Mouse (Mus musculus) CH12.LX (cell line): ENCODE measurements at regions not wholly inside any gene's neighbourhood (a gene's known extent, or its start where the extent isn't known, plus 50 kb on each side); places are given as distances from the start of the nearest gene placed in this dataset.

ENCODE experiments used
- DNase-seq: peaks from one replicate; pipeline ENCODE4 v3.0.0-alpha.2; 2013; ENCODE audit errors: extremely low read depth
- H3K27ac ChIP-seq: 2 replicates; pipeline ENCODE4 v1.5.1; 2012; ENCODE audit warnings: low read depth, mild to moderate bottlenecking, control low read depth, moderate library complexity; ENCODE audit not compliant: insufficient read depth
- H3K27me3 ChIP-seq: replicated peaks from 2 replicates; pipeline ENCODE3; 2012; ENCODE audit warnings: inconsistent platforms
- H3K36me3 ChIP-seq, 2 experiments: replicated peaks in 1 of 2; 2 replicates each; pipeline versions ENCODE3 to v1.6.1; 2012; ENCODE audit warnings: inconsistent platforms in 1 of 2, low read length in 1 of 2, mild to moderate bottlenecking in 1 of 2, mixed read lengths in 1 of 2, moderate library complexity in 1 of 2; ENCODE audit not compliant: control insufficient read depth in 1 of 2, insufficient read depth in 1 of 2
- H3K4me1 ChIP-seq, 2 experiments: 2 replicates each; pipeline ENCODE4 v1.6.1; 2012; ENCODE audit warnings: inconsistent platforms in 1 of 2, moderate library complexity in 1 of 2; ENCODE audit not compliant: insufficient read depth in 2 of 2, control insufficient read depth in 1 of 2
- H3K4me2 ChIP-seq: 2 replicates; pipeline ENCODE4 v1.6.1; 2012; ENCODE audit warnings: low read depth, mild to moderate bottlenecking, control low read depth; ENCODE audit not compliant: poor library complexity, insufficient read depth, severe bottlenecking
- H3K4me3 ChIP-seq, 3 experiments: fragments of 150-350 bp in 1 of 3; sonication (generic) in 1 of 3; replicated peaks in 1 of 3; 2 replicates each; pipeline versions ENCODE3 to v1.5.1; 2011 to 2012; ENCODE audit warnings: low read depth in 2 of 3, low read length in 2 of 3, mild to moderate bottlenecking in 2 of 3, moderate library complexity in 2 of 3, control low read depth in 1 of 3, improper control_type of control experiment in 1 of 3, inconsistent platforms in 1 of 3, mixed read lengths in 1 of 3; ENCODE audit not compliant: poor library complexity in 1 of 3
- H3K79me2 ChIP-seq: replicated peaks from 2 replicates; pipeline ENCODE4 v1.6.1; 2012; ENCODE audit warnings: mild to moderate bottlenecking, moderate library complexity; ENCODE audit not compliant: control insufficient read depth, poor library complexity, insufficient read depth, severe bottlenecking; ENCODE audit errors: extremely low read depth
- H3K9ac ChIP-seq: 2 replicates; pipeline ENCODE4 v1.6.1; 2012; ENCODE audit warnings: low read depth, mild to moderate bottlenecking, control low read depth, moderate library complexity; ENCODE audit not compliant: insufficient read depth
- H3K9me3 ChIP-seq: replicated peaks from 2 replicates; pipeline ENCODE3; 2012; ENCODE audit warnings: low read length, inconsistent platforms, mixed read lengths
- CHD1 ChIP-seq: IDR thresholded peaks from 2 replicates; pipeline ENCODE4 v1.6.1; 2012; ENCODE audit warnings: low read depth, low read length, improper control_type of control experiment, inconsistent platforms
- CHD2 ChIP-seq: IDR thresholded peaks from 2 replicates; pipeline ENCODE4 v1.6.1; 2011; ENCODE audit warnings: low read length, improper control_type of control experiment
- E2F4 ChIP-seq: IDR thresholded peaks from 2 replicates; pipeline ENCODE4 v1.6.1; 2011; ENCODE audit warnings: low read depth, low read length, improper control_type of control experiment; ENCODE audit not compliant: insufficient replicate concordance
- EP300 ChIP-seq: IDR thresholded peaks from 2 replicates; pipeline ENCODE4 v1.6.1; 2011; ENCODE audit warnings: low read length, improper control_type of control experiment
- ETS1 ChIP-seq: conservative IDR thresholded peaks from 2 replicates; pipeline ENCODE4 v1.6.1; 2012; ENCODE audit warnings: low read depth, mild to moderate bottlenecking, inconsistent platforms, low read length, improper control_type of control experiment, moderate library complexity
- IRF4 ChIP-seq: IDR thresholded peaks from 2 replicates; pipeline ENCODE4 v1.6.1; 2014; ENCODE audit warnings: low read depth, mild to moderate bottlenecking, inconsistent platforms, low read length, improper control_type of control experiment
- JUN ChIP-seq: IDR thresholded peaks from 2 replicates; pipeline ENCODE4 v1.6.1; 2011; ENCODE audit warnings: low read depth, mild to moderate bottlenecking, low read length, improper control_type of control experiment, moderate library complexity; ENCODE audit not compliant: insufficient read depth
- JUND ChIP-seq: conservative IDR thresholded peaks from 2 replicates; pipeline ENCODE4 v1.6.1; 2011; ENCODE audit warnings: low read depth, low read length, improper control_type of control experiment
- MAX ChIP-seq: IDR thresholded peaks from 2 replicates; pipeline ENCODE4 v1.6.1; 2011; ENCODE audit warnings: low read length, improper control_type of control experiment
- MAZ ChIP-seq: IDR thresholded peaks from 2 replicates; pipeline ENCODE4 v1.6.1; 2012; ENCODE audit warnings: low read depth, mild to moderate bottlenecking, inconsistent platforms, low read length, improper control_type of control experiment, moderate library complexity
- MEF2A ChIP-seq: IDR thresholded peaks from 2 replicates; pipeline ENCODE4 v1.6.1; 2014; ENCODE audit warnings: low read depth, mild to moderate bottlenecking, inconsistent platforms, low read length, improper control_type of control experiment, borderline replicate concordance
- MXI1 ChIP-seq: IDR thresholded peaks from 2 replicates; pipeline ENCODE4 v1.6.1; 2011; ENCODE audit warnings: mild to moderate bottlenecking, low read depth, low read length, improper control_type of control experiment
- NRF1 ChIP-seq: IDR thresholded peaks from 2 replicates; pipeline ENCODE4 v1.6.1; 2014; ENCODE audit warnings: low read depth, mild to moderate bottlenecking, inconsistent platforms, low read length, improper control_type of control experiment, moderate library complexity
- SIN3A ChIP-seq: IDR thresholded peaks from 2 replicates; pipeline ENCODE4 v1.6.1; 2012; ENCODE audit warnings: low read length, improper control_type of control experiment, inconsistent platforms
- TCF12 ChIP-seq: IDR thresholded peaks from 2 replicates; pipeline ENCODE4 v1.6.1; 2014; ENCODE audit warnings: low read depth, mild to moderate bottlenecking, inconsistent platforms, low read length, improper control_type of control experiment
- USF2 ChIP-seq: conservative IDR thresholded peaks from 2 replicates; pipeline ENCODE4 v1.6.1; 2011; ENCODE audit warnings: low read depth, low read length, improper control_type of control experiment
- ZMIZ1 ChIP-seq: IDR thresholded peaks from 2 replicates; pipeline ENCODE4 v1.6.1; 2012; ENCODE audit warnings: low read depth, mild to moderate bottlenecking, inconsistent platforms, low read length, improper control_type of control experiment
- dilution Hi-C: fragments of 300-500 bp; cut with MboI; formaldehyde crosslinking; loops from 2 replicates; pipeline ENCODE4 v1.14.3; 2020; ENCODE audit warnings: low sequenced_read_pairs; ENCODE audit not compliant: extremely low pct_unique_long_range_greater_than_20kb, extremely low pct_ligation_motif_present
- in situ Hi-C: fragments of 300-500 bp; cut with MboI; formaldehyde crosslinking; loops from 3 replicates; pipeline ENCODE4 v1.14.3; 2019; ENCODE audit warnings: low sequenced_read_pairs, low pct_ligation_motif_present, low pct_unique_long_range_greater_than_20kb, mixed read lengths

DNA sequence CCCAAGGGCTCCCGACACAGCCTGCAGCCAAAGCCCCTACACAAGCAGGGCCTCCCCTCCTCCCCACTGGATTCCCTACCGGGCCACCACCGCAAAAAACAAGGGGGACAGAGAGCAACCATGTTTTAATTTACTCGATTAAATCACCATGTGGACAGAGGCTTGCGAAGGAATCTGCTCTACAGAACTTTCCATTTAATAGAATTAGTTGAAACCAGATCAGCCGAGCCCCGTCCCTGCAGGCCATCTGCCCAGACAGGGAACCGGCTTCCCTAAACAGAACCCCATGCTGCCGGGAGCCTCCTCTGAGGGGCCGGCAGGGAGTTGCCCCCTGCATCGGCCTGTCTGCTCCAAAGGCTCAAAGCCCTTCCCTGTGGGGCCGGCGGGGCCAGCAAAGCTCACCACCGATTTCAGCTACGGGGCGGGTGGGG lies 77.5 kb upstream of the Msx1 start:
- Histone ChIP-seq H3K9ac (no peak overlapping the region), H3K4me3 (no peak overlapping the region), H3K27me3 (peaks cover 95% of the 10 kb centered on the region), H3K79me2 (no peaks in the 10 kb centered on the region; the same call in 1 of the 2 replicates), H3K4me1 (no peaks in the 10 kb centered on the region), H3K9me3 (no peaks in the 10 kb centered on the region), H3K36me3 (no peaks in the 10 kb centered on the region), H3K4me2 (no peak overlapping the region), H3K27ac (no peak overlapping the region)
- dilution Hi-C loops (no loop called here), in situ Hi-C loops (loop anchor here (25.0 kb wide), 1 partner anchor 185 kb away; no protein-coding TSS in a partner anchor)
- no peak for DNase-seq
- TF ChIP-seq CHD1 (no peak), CHD2 (no peak)

- Histone ChIP-seq H3K9ac (no peak overlapping the region), H3K4me3 (no peak overlapping the region), H3K9me3 (no peaks in the 10 kb centered on the region), H3K27ac (no peak overlapping the region), H3K4me2 (no peak overlapping the region), H3K36me3 (no peaks in the 10 kb centered on the region), H3K79me2 (no peaks in the 10 kb centered on the region; the same call in 1 of the 2 replicates), H3K27me3 (peaks cover 92% of the 10 kb centered on the region), H3K4me1 (no peaks in the 10 kb centered on the region)
- no peak for TF ChIP-seq ETS1
- TF ChIP-seq USF2: no peak
- no peak for TF ChIP-seq ZMIZ1
- no peak for TF ChIP-seq NRF1
- no peak for TF ChIP-seq IRF4
- no peak for TF ChIP-seq SIN3A
- no peak for TF ChIP-seq E2F4
- no peak for TF ChIP-seq MAZ
- no peak for TF ChIP-seq MXI1
- TF ChIP-seq JUN: no peak
- no peak for TF ChIP-seq EP300
- TF ChIP-seq MAX: no peak
- DNase-seq: no peak
- in situ Hi-C loops: no loop called here
- dilution Hi-C loops: no loop called here
Measured at GRCm38 (mm10) chr5:37898041-37898615, 73.7 kb upstream of the Msx1 start.

DNA sequence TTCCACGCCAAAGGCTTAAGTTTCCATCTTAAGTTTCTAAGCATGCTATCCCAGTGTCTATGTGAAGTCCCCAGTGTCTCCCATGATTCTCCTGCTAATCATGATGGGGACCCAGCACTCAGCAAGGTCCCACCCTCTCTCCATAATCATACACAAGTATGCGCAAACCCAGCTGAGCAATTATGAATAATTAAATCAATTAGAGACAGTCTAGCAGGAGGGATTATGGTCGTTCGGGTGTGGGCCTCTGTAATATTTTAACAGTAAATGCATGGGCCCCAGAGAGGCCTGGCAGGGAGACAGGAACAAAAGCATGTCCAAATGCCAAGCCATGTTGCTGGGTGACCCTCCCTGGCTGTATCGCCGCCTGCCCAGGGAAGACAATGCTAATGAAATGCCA lies 73.1 kb upstream of the Msx1 start:
- dilution Hi-C loops (no loop called here), in situ Hi-C loops (no loop called here)
- H3K27me3 ChIP-seq: peaks cover 93% of the 10 kb centered on the region

More for the DNA sequence above, 73.1 kb upstream of the Msx1 start:
- Histone ChIP-seq H3K4me3 (no peak overlapping the region), H3K9me3 (no peaks in the 10 kb centered on the region), H3K36me3 (no peaks in the 10 kb centered on the region), H3K9ac (no peak overlapping the region), H3K27ac (no peak overlapping the region), H3K4me1 (no peaks in the 10 kb centered on the region), H3K79me2 (no peaks in the 10 kb centered on the region; the same call in 1 of the 2 replicates), H3K4me2 (no peak overlapping the region)
- no peak for DNase-seq
- no peak for TF ChIP-seq JUND
- TF ChIP-seq TCF12: no peak
- TF ChIP-seq MEF2A: no peak
- TF ChIP-seq MAZ: no peak
